Mouse (Mus musculus): ENCODE results near the gene AB124611.

GRCm38 (mm10) chr9:21484065-21484464, 41.9 kb upstream of the AB124611 start:
- TF ChIP-seq CTCF (conservative IDR thresholded peaks at IDR 0.05; ENCODE audit: low read length) (no peak), POU5F1 (IDR thresholded peaks at IDR 0.05; ENCODE audit: borderline replicate concordance, low read length) (no peak), NANOG (IDR thresholded peaks at IDR 0.05; ENCODE audit: borderline replicate concordance, low read length) (no peak)

All from E14TG2a.4 (cell line).